Mouse (Mus musculus) liver, embryonic 15.5 days (tissue): ENCODE results near the gene 2700081O15Rik. TPM values are rescaled to one million over a fixed set of nuclear protein-coding genes. Genes with fewer than 3 reads are reported as not detected.

Experiments
- ATAC-seq: fragments of 200-750 bp; cut with Nextera tagmentation; 2 replicates; pipeline ENCODE4 v1.8.0; 2017; ENCODE audit warnings: moderate number of reproducible peaks, mild to moderate bottlenecking, moderate library complexity; ENCODE audit not compliant: insufficient read depth
- H3K27ac ChIP-seq: fragments of 300-500 bp; sonication (generic); replicated peaks from 2 replicates; pipeline ENCODE4 v1.5.1; 2015; ENCODE audit warnings: mild to moderate bottlenecking, inconsistent platforms
- H3K27me3 ChIP-seq: fragments of 300-500 bp; sonication (generic); 2 replicates; pipeline ENCODE4 v1.6.1; 2015; ENCODE audit warnings: mild to moderate bottlenecking, inconsistent platforms
- H3K36me3 ChIP-seq: fragments of 300-500 bp; sonication (generic); replicated peaks from 2 replicates; pipeline ENCODE4 v1.6.1; 2015; ENCODE audit warnings: moderate library complexity, mild to moderate bottlenecking, inconsistent platforms
- H3K4me1 ChIP-seq: fragments of 300-500 bp; sonication (generic); replicated peaks from 2 replicates; pipeline ENCODE4 v1.6.1; 2015; ENCODE audit warnings: inconsistent platforms
- H3K4me2 ChIP-seq: fragments of 300-500 bp; sonication (generic); 2 replicates; pipeline ENCODE4 v1.6.1; 2015; ENCODE audit warnings: moderate library complexity, mild to moderate bottlenecking, inconsistent platforms
- H3K4me3 ChIP-seq: fragments of 300-500 bp; sonication (generic); replicated peaks from 2 replicates; pipeline ENCODE4 v1.5.1; 2015; ENCODE audit warnings: mild to moderate bottlenecking, inconsistent platforms
- H3K9ac ChIP-seq: fragments of 300-500 bp; sonication (generic); 2 replicates; pipeline ENCODE4 v1.6.1; 2015; ENCODE audit warnings: moderate library complexity, mild to moderate bottlenecking, inconsistent platforms
- H3K9me3 ChIP-seq: fragments of 300-500 bp; sonication (generic); replicated peaks from 2 replicates; pipeline ENCODE4 v1.6.1; 2016; ENCODE audit warnings: inconsistent platforms
- WGBS: fragments of 180-500 bp; shearing (Covaris S2); methylation state at CpG from one replicate; pipeline ENCODE4 v1.1.7; 2015; ENCODE audit warnings: mixed read lengths; ENCODE audit not compliant: insufficient replicate concordance; 5-methylcytosine and 5-hydroxymethylcytosine counted together
- microRNA-seq: library from miRNA; unstranded; fragments of <30 nt; microRNA quantifications from one replicate; pipeline ENCODE4, GENCODE M21; 2016
- polyA plus RNA-seq: library from polyadenylated mRNA; unstranded; fragments of >200 nt; fragmentation: Nextera tagmentation; extraction: Ambion mirVana; gene quantifications from 2 replicates; pipeline ENCODE4 v1.2.1, GENCODE M21; 2015

2700081O15Rik gene
- polyA plus RNA-seq, 1 experiment from 2014 or later = 0.68 TPM

GRCm38 (mm10) chr19:7441493-7441892, 24.1 kb downstream of the 2700081O15Rik start:
- no peak overlapping the region for H3K9ac ChIP-seq

GRCm38 (mm10) chr19:7445105-7445504, 27.7 kb downstream of the 2700081O15Rik start:
- Histone ChIP-seq H3K27ac (no peak overlapping the region), H3K9ac (no peak overlapping the region), H3K27me3 (no peaks in the 10 kb centered on the region), H3K4me1 (peaks cover 18% of the 10 kb centered on the region), H3K4me2 (no peak overlapping the region), H3K9me3 (no peaks in the 10 kb centered on the region), H3K36me3 (peaks cover 18% of the 10 kb centered on the region; the same call in 1 of the 2 replicates), H3K4me3 (no peak overlapping the region)
- ATAC-seq = peak; percentile 9; the same call in 1 of the 2 replicates
- 79% methylated on average over 2 of the region's 2 CpGs for WGBS

More at GRCm38 (mm10) chr19:7441493-7441892, 24.1 kb downstream of the 2700081O15Rik start:
- H3K4me2 ChIP-seq = no peak overlapping the region
- peaks cover 18% of the 10 kb centered on the region; the same call in 1 of the 2 replicates for H3K4me1 ChIP-seq
- no peaks in the 10 kb centered on the region for H3K9me3 ChIP-seq
- no peak for ATAC-seq
- WGBS = 56% methylated on average over 14 of the region's 14 CpGs
- H3K27me3 ChIP-seq = no peaks in the 10 kb centered on the region
- peaks cover 16% of the 10 kb centered on the region; the same call in 1 of the 2 replicates for H3K36me3 ChIP-seq
- no peak overlapping the region for H3K27ac ChIP-seq
- H3K4me3 ChIP-seq = no peak overlapping the region

- Histone ChIP-seq H3K9ac (no peak overlapping the region), H3K36me3 (peaks cover 16% of the 10 kb centered on the region; the same call in 1 of the 2 replicates), H3K4me1 (peaks cover 18% of the 10 kb centered on the region), H3K27ac (no peak overlapping the region), H3K4me2 (no peak overlapping the region), H3K27me3 (no peaks in the 10 kb centered on the region), H3K4me3 (no peak overlapping the region), H3K9me3 (no peaks in the 10 kb centered on the region)
- WGBS = 64% methylated on average over 1 of the region's 1 CpGs
- ATAC-seq = no peak
Observed at GRCm38 (mm10) chr19:7445596-7445995, 28.2 kb downstream of the 2700081O15Rik start.

GRCm38 (mm10) chr19:7456803-7457202, 39.4 kb downstream of the 2700081O15Rik start:
- 0 out of 2 replicates have a peak, but pooled peaks cover 6% of the 10 kb centered on the region for H3K4me1 ChIP-seq
- WGBS = 84% methylated on average over 2 of the region's 2 CpGs
- ATAC-seq = no peak

GRCm38 (mm10) chr19:7458901-7459300, 41.5 kb downstream of the 2700081O15Rik start:
- no peaks in the 10 kb centered on the region for H3K27me3 ChIP-seq
- no peak overlapping the region for H3K4me3 ChIP-seq
- 0 out of 2 replicates have a peak, but pooled peaks cover 4% of the 10 kb centered on the region for H3K4me1 ChIP-seq
- no peak for ATAC-seq
- H3K9me3 ChIP-seq = no peaks in the 10 kb centered on the region
- H3K27ac ChIP-seq = no peak overlapping the region
- no peak overlapping the region for H3K4me2 ChIP-seq
- H3K36me3 ChIP-seq = peaks cover 26% of the 10 kb centered on the region
- no peak overlapping the region for H3K9ac ChIP-seq

More at GRCm38 (mm10) chr19:7456803-7457202, 39.4 kb downstream of the 2700081O15Rik start:
- Histone ChIP-seq H3K27ac (no peak overlapping the region), H3K9me3 (no peaks in the 10 kb centered on the region), H3K4me3 (no peak overlapping the region), H3K9ac (no peak overlapping the region), H3K36me3 (peaks cover 22% of the 10 kb centered on the region), H3K4me2 (no peak overlapping the region), H3K27me3 (no peaks in the 10 kb centered on the region)

GRCm38 (mm10) chr19:7459370-7459769, 41.9 kb downstream of the 2700081O15Rik start:
- Histone ChIP-seq H3K4me1 (0 out of 2 replicates have a peak, but pooled peaks cover 4% of the 10 kb centered on the region), H3K4me3 (no peak overlapping the region), H3K27ac (no peak overlapping the region), H3K9me3 (no peaks in the 10 kb centered on the region), H3K27me3 (no peaks in the 10 kb centered on the region), H3K36me3 (peaks cover 26% of the 10 kb centered on the region), H3K4me2 (no peak overlapping the region), H3K9ac (no peak overlapping the region)
- 86% methylated on average over 2 of the region's 2 CpGs for WGBS
- ATAC-seq = no peak

- no peak for ATAC-seq
- Histone ChIP-seq H3K4me2 (no peak overlapping the region), H3K27ac (no peak overlapping the region), H3K9me3 (no peaks in the 10 kb centered on the region), H3K4me1 (peaks cover 4% of the 10 kb centered on the region; the same call in 1 of the 2 replicates), H3K36me3 (peaks cover 31% of the 10 kb centered on the region), H3K27me3 (no peaks in the 10 kb centered on the region), H3K4me3 (no peak overlapping the region), H3K9ac (no peak overlapping the region)
Observed at GRCm38 (mm10) chr19:7467915-7468314, 50.5 kb downstream of the 2700081O15Rik start.

- Histone ChIP-seq H3K27ac (no peak overlapping the region), H3K36me3 (peaks cover 37% of the 10 kb centered on the region), H3K4me1 (peaks cover 4% of the 10 kb centered on the region; the same call in 1 of the 2 replicates), H3K4me3 (no peak overlapping the region), H3K9ac (no peak overlapping the region), H3K9me3 (no peaks in the 10 kb centered on the region), H3K27me3 (no peaks in the 10 kb centered on the region), H3K4me2 (no peak overlapping the region)
- ATAC-seq = no peak
- 87% methylated on average over 2 of the region's 2 CpGs for WGBS
Observed at GRCm38 (mm10) chr19:7470643-7471042, 53.2 kb downstream of the 2700081O15Rik start.

Small RNA genes within 50 kb of the gene (microRNA-seq; reads per million reads assigned to microRNA genes)
- gene Mir6991 = not detected

Other genes starting within 250 kb of the 2700081O15Rik start
- 53.7 and 58.4 TPM in 2 replicates for gene Otub1, start 211.3 kb upstream of the 2700081O15Rik start, polyA plus RNA-seq
- 485 and 535 TPM in 2 replicates for gene Cox8a, start 200.0 kb upstream of the 2700081O15Rik start, polyA plus RNA-seq
- gene Naa40, start 176.4 kb upstream of the 2700081O15Rik start, polyA plus RNA-seq = 25.0 and 25.4 TPM in 2 replicates
- 1.1 and 1.3 TPM in 2 replicates for gene Rcor2, start 150.3 kb upstream of the 2700081O15Rik start, polyA plus RNA-seq
- 20.0 and 24.4 TPM in 2 replicates for gene Mark2, start 75.8 kb upstream of the 2700081O15Rik start, polyA plus RNA-seq
- 3.2 and 3.7 TPM in 2 replicates for gene Spindoc, start 34.6 kb upstream of the 2700081O15Rik start, polyA plus RNA-seq
- 69.6 and 71.7 TPM in 2 replicates for gene Rtn3, start 65.7 kb downstream of the 2700081O15Rik start, polyA plus RNA-seq
- gene Atl3, start 76.4 kb downstream of the 2700081O15Rik start, polyA plus RNA-seq = 4.6 and 5.1 TPM in 2 replicates
- 22.6 and 26.4 TPM in 2 replicates for gene Pla2g16, start 139.8 kb downstream of the 2700081O15Rik start, polyA plus RNA-seq
- gene Lgals12, start 189.6 kb downstream of the 2700081O15Rik start, polyA plus RNA-seq = not detected in 2 replicates
- not detected in 2 replicates for gene Hrasls5, start 194.9 kb downstream of the 2700081O15Rik start, polyA plus RNA-seq